Mouse (Mus musculus) lung, postnatal 0 days (tissue): ENCODE data around the gene Rap1b.
A peak's percentile ranks its signal among the peaks of the same experiment; 100 is the strongest.

Experiments used
- CTCF ChIP-seq: IDR thresholded peaks from 2 replicates; pipeline ENCODE4 v1.5.1; 2016; ENCODE audit warnings: antibody characterized with exemption, mild to moderate bottlenecking
- EP300 ChIP-seq: IDR thresholded peaks from 2 replicates; pipeline ENCODE4 v1.6.1; 2016; ENCODE audit warnings: antibody characterized with exemption, mild to moderate bottlenecking, control low read depth

- TF ChIP-seq CTCF (no peak), EP300 (peak; percentile 50; the same call in 1 of the 2 replicates)
Observed at GRCm38 (mm10) chr10:117764598-117764997, 81.2 kb downstream of the Rap1b start.
